Mouse (Mus musculus) ES-CJ7 (cell line): ENCODE data around the gene Ndufa4.
"Not testable (repeated sequence)": the region's sequence is repeated elsewhere in the genome, so short reads cannot be mapped to it uniquely, and the experiment has no call there.

Experiments used
- DNase-seq: peaks from one replicate; pipeline ENCODE4 v3.0.0; 2011; ENCODE audit warnings: low read depth, low spot score

Gene Ndufa4

GRCm38 (mm10) chr6:11907269-11908032 is at the start of gene Ndufa4, which contains the start of gene Phf14:
Ndufa4 (minus strand) TSS chr6:11907497.
Phf14 (plus strand) TSS chr6:11907809.
- DNase-seq: peak; percentile 92

- DNase-seq: no peak
These were observed 40.8 kb upstream of the Ndufa4 start for GRCm38 (mm10) chr6:11948100-11948499.

- no peak for DNase-seq
These were observed 34.8 kb upstream of the Ndufa4 start for GRCm38 (mm10) chr6:11942089-11942488.

- no peak for DNase-seq
These were observed 33.6 kb upstream of the Ndufa4 start for GRCm38 (mm10) chr6:11940895-11941294.

- no peak for DNase-seq
These were observed 26.1 kb upstream of the Ndufa4 start for GRCm38 (mm10) chr6:11933403-11933802.

GRCm38 (mm10) chr6:11927485-11927884 is 20.2 kb upstream of the Ndufa4 start:
- no peak for DNase-seq

- peak; percentile 45 for DNase-seq
These were observed 18.8 kb upstream of the Ndufa4 start for GRCm38 (mm10) chr6:11926082-11926595.

GRCm38 (mm10) chr6:11925496-11926041 is 18.3 kb upstream of the Ndufa4 start:
- DNase-seq: peak; percentile 91

- peak; percentile 26 for DNase-seq
These were observed 873 bp upstream of the Ndufa4 start for GRCm38 (mm10) chr6:11908170-11908569.

- peak; percentile 9 for DNase-seq
These were observed 418 bp downstream of the Ndufa4 start for GRCm38 (mm10) chr6:11906890-11907268.

- DNase-seq: no peak
These were observed 6.4 kb downstream of the Ndufa4 start for GRCm38 (mm10) chr6:11900809-11901310.

GRCm38 (mm10) chr6:11875364-11875763 is 31.9 kb downstream of the Ndufa4 start:
- DNase-seq: not testable (repeated sequence)
